Mouse (Mus musculus) neural tube, embryonic 13.5 days (tissue): ENCODE results near the gene Pfn1. TPM values are rescaled to one million over a fixed set of nuclear protein-coding genes. Genes with fewer than 3 reads are reported as not detected.

ENCODE experiments used
- ATAC-seq: fragments of 200-750 bp; cut with Nextera tagmentation; 2 replicates; pipeline ENCODE4 v1.8.0; 2017; ENCODE audit warnings: low read depth, mild to moderate bottlenecking, moderate TSS enrichment, moderate library complexity
- H3K27ac ChIP-seq: fragments of 300-500 bp; sonication (generic); replicated peaks from 2 replicates; pipeline ENCODE4 v1.5.1; 2015; ENCODE audit warnings: moderate library complexity, mild to moderate bottlenecking, inconsistent platforms
- H3K27me3 ChIP-seq: fragments of 300-500 bp; sonication (generic); 2 replicates; pipeline ENCODE4 v1.6.1; 2015; ENCODE audit warnings: mild to moderate bottlenecking, inconsistent platforms
- H3K36me3 ChIP-seq: fragments of 300-500 bp; sonication (generic); 2 replicates; pipeline ENCODE4 v1.6.1; 2015; ENCODE audit warnings: mild to moderate bottlenecking, inconsistent platforms
- H3K4me1 ChIP-seq: fragments of 300-500 bp; sonication (generic); replicated peaks from 2 replicates; pipeline ENCODE4 v1.6.1; 2015; ENCODE audit warnings: inconsistent platforms
- H3K4me2 ChIP-seq: fragments of 300-500 bp; sonication (generic); 2 replicates; pipeline ENCODE4 v1.6.1; 2015; ENCODE audit warnings: inconsistent platforms, mild to moderate bottlenecking, moderate library complexity
- H3K4me3 ChIP-seq: fragments of 300-500 bp; sonication (generic); 2 replicates; pipeline ENCODE4 v1.5.1; 2015; ENCODE audit warnings: mild to moderate bottlenecking, inconsistent platforms
- H3K9ac ChIP-seq: fragments of 300-500 bp; sonication (generic); 2 replicates; pipeline ENCODE4 v1.6.1; 2015; ENCODE audit warnings: moderate library complexity, mild to moderate bottlenecking, inconsistent platforms
- H3K9me3 ChIP-seq: fragments of 300-500 bp; sonication (generic); 2 replicates; pipeline ENCODE4 v1.6.1; 2016; ENCODE audit warnings: inconsistent platforms
- WGBS: fragments of 180-500 bp; shearing (Covaris S2); methylation state at CpG from one replicate; pipeline ENCODE4 v1.1.7; 2015; 5-methylcytosine and 5-hydroxymethylcytosine counted together
- polyA plus RNA-seq: library from polyadenylated mRNA; unstranded; fragments of >200 nt; fragmentation: Nextera tagmentation; extraction: Ambion mirVana; gene quantifications from 2 replicates; pipeline ENCODE4 v1.2.1, GENCODE M21; 2015

Gene Pfn1
- polyA plus RNA-seq, 1 experiment from 2014 or later = 970 TPM

- H3K4me1 ChIP-seq = peaks cover 23% of the 10 kb centered on the region
- no peak overlapping the region for H3K9ac ChIP-seq
- H3K27me3 ChIP-seq = no peaks in the 10 kb centered on the region
- no peaks in the 10 kb centered on the region for H3K9me3 ChIP-seq
- no peak for ATAC-seq
- H3K4me3 ChIP-seq = no peak overlapping the region
- no peak overlapping the region for H3K4me2 ChIP-seq
- WGBS = 81% methylated on average over 8 of the region's 8 CpGs
- H3K36me3 ChIP-seq = peaks cover 32% of the 10 kb centered on the region
- no peak overlapping the region for H3K27ac ChIP-seq
Observed at GRCm38 (mm10) chr11:70658942-70659341, 4.5 kb upstream of the Pfn1 start.

DNA sequence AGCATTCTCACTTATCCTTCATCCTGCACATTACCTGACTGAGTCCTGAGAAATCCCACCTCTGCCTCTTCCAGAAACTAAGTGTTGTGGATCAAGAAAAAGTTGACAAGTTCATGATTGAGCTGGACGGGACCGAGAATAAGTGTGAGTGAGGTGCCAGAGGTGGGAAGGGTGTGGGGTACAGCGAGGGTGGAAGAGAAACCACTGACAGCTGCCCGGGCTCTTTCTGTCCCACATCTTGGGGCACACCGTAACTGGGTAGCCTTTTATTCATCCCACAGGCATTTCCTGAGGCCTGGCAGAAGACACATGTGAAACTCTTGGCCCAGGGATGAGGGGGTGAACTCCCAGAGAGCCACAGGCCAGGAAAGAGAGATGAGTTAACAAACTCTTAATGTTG lies 4.1 kb upstream of the Pfn1 start:
- H3K4me1 ChIP-seq = peaks cover 23% of the 10 kb centered on the region
- no peak for ATAC-seq
- H3K27ac ChIP-seq = no peak overlapping the region
- WGBS = 90% methylated on average over 5 of the region's 5 CpGs
- no peak overlapping the region for H3K9ac ChIP-seq
- H3K27me3 ChIP-seq = no peaks in the 10 kb centered on the region
- H3K4me2 ChIP-seq = no peak overlapping the region
- no peaks in the 10 kb centered on the region for H3K9me3 ChIP-seq
- no peak overlapping the region for H3K4me3 ChIP-seq
- peaks cover 28% of the 10 kb centered on the region for H3K36me3 ChIP-seq

GRCm38 (mm10) chr11:70657991-70658390 lies 3.5 kb upstream of the Pfn1 start:
- WGBS = 63% methylated on average over 9 of the region's 9 CpGs
- H3K36me3 ChIP-seq = peaks cover 22% of the 10 kb centered on the region
- H3K9me3 ChIP-seq = no peaks in the 10 kb centered on the region
- no peaks in the 10 kb centered on the region for H3K27me3 ChIP-seq
- H3K4me2 ChIP-seq = no peak overlapping the region
- no peak overlapping the region for H3K4me3 ChIP-seq
- no peak overlapping the region for H3K9ac ChIP-seq
- peaks cover 29% of the 10 kb centered on the region for H3K4me1 ChIP-seq
- no peak for ATAC-seq
- no peak overlapping the region for H3K27ac ChIP-seq

DNA sequence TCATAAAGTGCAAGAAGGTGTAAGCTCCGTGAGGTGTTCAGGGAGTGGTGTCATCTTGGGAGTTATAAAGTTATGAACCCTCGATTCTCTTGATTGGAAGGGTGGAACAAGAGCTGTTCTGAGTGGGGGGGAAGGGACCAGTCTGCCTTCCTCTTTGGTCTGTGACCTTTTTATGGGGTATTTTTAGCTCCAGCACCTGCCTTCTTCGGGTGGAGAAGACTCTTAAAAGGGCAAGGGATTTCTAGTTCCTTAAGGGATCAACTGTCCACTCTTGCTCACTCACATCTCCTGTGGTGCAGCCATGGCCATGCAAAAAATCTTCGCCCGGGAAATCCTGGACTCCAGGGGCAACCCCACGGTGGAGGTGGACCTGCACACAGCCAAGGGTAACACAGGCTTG lies 3.1 kb upstream of the Pfn1 start:
- ATAC-seq = no peak
- 55% methylated on average over 6 of the region's 6 CpGs for WGBS

DNA sequence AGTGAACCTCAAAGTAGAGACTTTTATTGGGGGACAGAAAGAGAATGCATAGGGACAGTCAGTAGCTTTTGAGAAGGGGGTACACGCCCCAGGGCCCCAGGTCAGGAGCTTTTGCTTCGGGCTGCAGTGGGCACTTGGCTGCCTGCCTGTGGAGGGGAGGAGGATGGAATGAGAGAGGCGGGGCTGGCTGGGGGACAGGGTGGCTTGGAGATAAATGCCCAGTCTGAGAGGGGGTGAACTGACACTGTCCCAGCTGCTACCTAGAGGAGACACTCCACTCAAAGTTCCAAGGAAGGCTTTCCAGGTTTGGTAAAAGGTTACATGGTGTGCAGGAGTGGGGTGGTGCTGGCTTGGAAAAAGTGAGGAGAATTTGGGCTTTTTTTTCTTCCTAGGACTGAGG lies 2.5 kb upstream of the Pfn1 start, which contains the start of gene Eno3:
Gene Eno3 (plus strand): TSS at position 239 of the 400 bp plus-strand sequence.
- peak within 1 kb of the TSS; percentile 98 for H3K27ac ChIP-seq
- WGBS = 7% methylated on average over 3 of the region's 3 CpGs
- no peak for ATAC-seq
- H3K27me3 ChIP-seq = no peaks in the 10 kb centered on the region
- peaks cover 39% of the 10 kb centered on the region for H3K4me1 ChIP-seq
- peaks cover 21% of the 10 kb centered on the region for H3K36me3 ChIP-seq
- peak within 1 kb of the TSS; percentile 92 for H3K4me2 ChIP-seq
- H3K4me3 ChIP-seq = peak within 1 kb of the TSS; percentile 100
- peak within 1 kb of the TSS; percentile 98 for H3K9ac ChIP-seq
- H3K9me3 ChIP-seq = no peaks in the 10 kb centered on the region

More for the DNA sequence above, 3.1 kb upstream of the Pfn1 start:
- Histone ChIP-seq H3K27ac (no peak overlapping the region), H3K4me1 (peaks cover 33% of the 10 kb centered on the region), H3K4me3 (no peak overlapping the region), H3K36me3 (peaks cover 21% of the 10 kb centered on the region), H3K9ac (no peak overlapping the region), H3K27me3 (no peaks in the 10 kb centered on the region), H3K4me2 (no peak overlapping the region), H3K9me3 (no peaks in the 10 kb centered on the region)

DNA sequence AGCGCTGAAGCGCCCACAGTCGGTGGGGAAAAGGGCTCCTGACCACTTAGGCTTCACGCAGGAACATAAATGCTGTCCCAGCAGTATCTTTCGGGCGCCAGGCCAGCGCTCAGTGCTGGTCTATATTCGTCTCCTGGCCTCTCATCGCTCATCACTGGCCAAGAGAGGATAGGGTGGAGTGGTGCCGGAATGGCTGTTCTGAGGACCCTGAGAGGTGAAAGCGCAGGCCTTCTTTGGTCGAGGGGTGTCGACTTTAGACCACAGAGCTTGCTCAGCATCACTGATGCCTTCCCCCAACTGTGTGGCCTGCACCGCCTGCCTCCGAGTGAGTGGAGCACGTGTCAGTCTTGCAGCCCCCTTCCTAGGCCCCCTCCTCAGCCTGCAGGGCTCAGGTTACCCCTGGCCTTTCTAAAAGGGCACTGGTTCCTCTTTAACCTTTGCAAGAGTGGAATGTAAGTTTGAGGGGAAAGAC lies 2.0 kb upstream of the Pfn1 start:
- Histone ChIP-seq H3K9me3 (no peaks in the 10 kb centered on the region), H3K4me3 (peak overlapping the region; percentile 100), H3K36me3 (peaks cover 23% of the 10 kb centered on the region), H3K27me3 (no peaks in the 10 kb centered on the region), H3K4me1 (peaks cover 44% of the 10 kb centered on the region), H3K4me2 (peak overlapping the region; percentile 92), H3K9ac (peak overlapping the region; percentile 98), H3K27ac (peak overlapping the region; percentile 98)
- 4% methylated on average over 16 of the region's 16 CpGs for WGBS
- no peak for ATAC-seq

DNA sequence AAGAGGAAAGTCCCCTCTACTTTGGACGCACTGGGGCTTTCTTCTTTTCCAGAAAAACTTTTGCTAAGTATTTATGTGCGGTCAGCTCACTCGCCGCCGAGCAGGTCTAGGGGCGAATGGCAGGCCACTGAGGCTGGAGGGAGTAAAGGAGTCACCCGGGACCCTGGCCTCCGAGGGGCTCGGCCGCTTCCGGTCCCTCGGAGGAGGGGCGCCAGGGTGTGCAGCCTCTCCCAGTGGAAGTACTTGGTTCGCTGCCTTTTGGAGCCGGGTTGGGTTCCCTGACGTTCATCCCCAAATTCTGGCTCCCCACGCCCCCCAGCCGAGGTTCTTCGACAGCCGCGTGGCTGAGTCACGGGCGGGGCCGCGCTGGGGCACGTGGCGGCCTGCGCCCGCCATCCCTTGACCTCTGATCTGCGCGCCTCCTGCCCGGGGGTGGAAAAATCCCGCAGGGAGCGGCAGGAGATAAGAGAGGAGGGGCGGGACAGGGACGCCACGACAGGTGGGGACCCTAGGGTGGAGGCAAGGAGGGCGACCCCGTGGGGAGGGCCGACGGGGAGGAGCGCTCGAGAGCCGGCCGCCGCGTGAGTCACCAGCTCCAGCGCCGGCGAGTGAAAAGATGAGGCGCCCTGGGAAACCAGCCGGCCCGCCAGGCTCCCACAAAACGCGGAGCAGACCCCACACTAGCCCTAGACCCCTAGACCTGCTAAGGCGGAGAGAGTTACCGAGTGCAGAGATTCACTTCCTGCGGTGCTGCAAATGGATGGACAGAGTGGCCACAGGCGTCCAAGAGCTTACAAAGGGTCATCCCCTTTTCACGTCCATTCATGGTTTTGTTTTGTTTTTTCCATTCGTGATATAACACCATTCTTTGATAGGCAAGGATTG lies 1.4 kb upstream of the Pfn1 start:
- H3K4me3 ChIP-seq = peak overlapping the region; percentile 100
- H3K9ac ChIP-seq = peak overlapping the region; percentile 98
- peak overlapping the region; percentile 92 for H3K4me2 ChIP-seq
- H3K27ac ChIP-seq = peak overlapping the region; percentile 98
- under 1% methylated on average over 54 of the region's 61 CpGs for WGBS
- no peaks in the 10 kb centered on the region for H3K9me3 ChIP-seq
- H3K36me3 ChIP-seq = peaks cover 26% of the 10 kb centered on the region
- peak; percentile 20; the same call in 1 of the 2 replicates for ATAC-seq
- H3K4me1 ChIP-seq = peaks cover 50% of the 10 kb centered on the region
- no peaks in the 10 kb centered on the region for H3K27me3 ChIP-seq

DNA sequence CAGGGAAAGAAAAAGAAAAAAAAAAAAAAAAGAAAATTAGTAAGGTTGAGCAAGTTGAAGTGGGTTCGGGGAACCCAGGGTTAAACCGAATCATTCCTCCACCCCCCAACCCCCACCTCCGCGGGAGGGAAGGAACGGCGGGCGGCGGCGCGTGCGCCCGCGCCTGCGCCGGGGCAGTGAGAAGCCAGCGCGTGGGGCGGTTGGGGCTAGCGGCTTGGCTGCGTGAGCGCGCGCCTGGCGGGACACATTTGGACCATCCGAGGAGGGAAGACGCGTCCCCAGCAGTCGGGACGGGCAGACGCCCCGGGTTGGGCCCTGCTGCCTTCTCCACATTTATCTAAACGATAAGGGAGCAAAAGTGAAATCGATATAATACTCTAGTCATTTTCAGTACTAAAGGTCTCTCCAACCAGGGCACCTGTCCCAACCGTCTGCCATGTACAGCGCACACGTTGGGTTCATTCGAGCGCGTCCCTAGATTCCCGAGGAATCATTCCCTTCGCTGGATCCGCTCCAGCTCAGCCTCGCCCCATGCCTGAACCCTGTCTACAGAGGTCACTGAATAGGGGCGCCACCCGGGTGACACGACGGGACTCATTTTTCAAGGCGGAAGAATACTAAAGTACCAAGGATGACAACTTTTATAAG lies 603 bp upstream of the Pfn1 start:
- Histone ChIP-seq H3K4me1 (peaks cover 54% of the 10 kb centered on the region), H3K4me3 (peak overlapping the region; percentile 100), H3K4me2 (peak overlapping the region; percentile 92), H3K27me3 (no peaks in the 10 kb centered on the region), H3K27ac (peak overlapping the region; percentile 98), H3K9ac (peak overlapping the region; percentile 98), H3K9me3 (no peaks in the 10 kb centered on the region), H3K36me3 (peaks cover 28% of the 10 kb centered on the region)
- ATAC-seq = peak; percentile 60
- WGBS = under 1% methylated on average over 46 of the region's 48 CpGs

DNA sequence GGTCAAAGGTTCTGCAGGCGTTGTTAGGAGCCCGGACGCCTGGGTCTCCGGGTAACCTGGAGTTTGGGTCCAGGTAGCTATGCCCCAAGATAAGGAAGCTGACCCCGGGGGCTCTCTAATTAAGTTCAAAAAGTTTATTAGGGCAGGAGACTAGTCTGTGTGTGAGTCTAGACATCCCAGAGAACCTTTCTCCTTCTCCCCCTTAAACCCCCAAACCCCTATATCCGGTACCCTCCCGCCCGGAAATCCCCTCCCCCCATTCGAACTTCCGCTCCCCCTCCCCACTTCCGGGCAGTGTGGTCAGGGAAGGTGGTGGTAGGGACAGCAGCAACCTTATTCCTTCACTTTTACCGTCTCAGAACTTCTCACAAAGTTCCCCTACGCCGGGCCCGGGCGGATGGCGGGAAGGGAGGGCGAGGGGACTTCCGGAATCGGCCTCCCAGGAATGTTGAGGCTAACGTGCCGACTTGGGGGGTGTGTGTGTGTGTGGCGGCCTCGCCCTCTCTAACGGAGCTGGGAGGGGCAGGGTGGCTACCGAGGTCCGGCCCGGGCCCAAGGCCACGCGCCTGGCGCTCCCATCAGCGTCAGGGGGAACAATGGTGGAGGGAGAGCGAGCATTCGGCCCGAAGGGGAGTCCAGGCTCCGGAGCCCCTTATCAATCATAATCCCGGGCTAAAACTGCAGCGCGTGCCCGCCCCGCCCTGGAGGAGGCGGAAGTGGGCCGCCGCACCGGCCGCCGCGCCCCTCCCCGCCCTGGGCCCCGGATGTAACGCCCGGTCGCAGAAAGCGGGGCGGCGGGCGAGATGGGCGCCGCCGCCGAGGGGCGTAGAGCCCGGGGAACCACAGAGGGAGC lies 873 bp downstream of the Pfn1 start:
- peak overlapping the region; percentile 98 for H3K9ac ChIP-seq
- WGBS = under 1% methylated on average over 44 of the region's 63 CpGs
- H3K27ac ChIP-seq = peak overlapping the region; percentile 98
- no peaks in the 10 kb centered on the region for H3K9me3 ChIP-seq
- peak; percentile 54 for ATAC-seq
- peak overlapping the region; percentile 92 for H3K4me2 ChIP-seq
- H3K27me3 ChIP-seq = no peaks in the 10 kb centered on the region
- peaks cover 42% of the 10 kb centered on the region for H3K36me3 ChIP-seq
- peaks cover 62% of the 10 kb centered on the region for H3K4me1 ChIP-seq
- peak overlapping the region; percentile 100 for H3K4me3 ChIP-seq

GRCm38 (mm10) chr11:70652884-70653344 lies 1.5 kb downstream of the Pfn1 start:
- Histone ChIP-seq H3K27me3 (no peaks in the 10 kb centered on the region), H3K36me3 (peaks cover 42% of the 10 kb centered on the region), H3K4me2 (peak overlapping the region; percentile 92), H3K9ac (peak overlapping the region; percentile 98), H3K9me3 (no peaks in the 10 kb centered on the region), H3K4me1 (peaks cover 69% of the 10 kb centered on the region), H3K4me3 (peak overlapping the region; percentile 100), H3K27ac (peak overlapping the region; percentile 98)
- 62% methylated on average over 6 of the region's 6 CpGs for WGBS
- ATAC-seq = no peak

GRCm38 (mm10) chr11:70652029-70652883 lies 2.2 kb downstream of the Pfn1 start:
- no peaks in the 10 kb centered on the region for H3K27me3 ChIP-seq
- H3K4me3 ChIP-seq = peak overlapping the region; percentile 100
- no peak for ATAC-seq
- H3K9me3 ChIP-seq = no peaks in the 10 kb centered on the region
- peaks cover 42% of the 10 kb centered on the region for H3K36me3 ChIP-seq
- no peak overlapping the region for H3K27ac ChIP-seq
- peaks cover 72% of the 10 kb centered on the region for H3K4me1 ChIP-seq
- WGBS = 70% methylated on average over 12 of the region's 12 CpGs
- peak overlapping the region; percentile 98 for H3K9ac ChIP-seq
- peak overlapping the region; percentile 92 for H3K4me2 ChIP-seq
